Mouse (Mus musculus): Measurements from ENCODE around the gene Rpl13.

Rpl13 gene

GRCm38 (mm10) chr8:123138741-123139140, 36.6 kb downstream of the Rpl13 start:
- in situ Hi-C loops (cut with MboI; ENCODE audit: unreplicated experiment in 2 of 2), result no loop called here

DNA sequence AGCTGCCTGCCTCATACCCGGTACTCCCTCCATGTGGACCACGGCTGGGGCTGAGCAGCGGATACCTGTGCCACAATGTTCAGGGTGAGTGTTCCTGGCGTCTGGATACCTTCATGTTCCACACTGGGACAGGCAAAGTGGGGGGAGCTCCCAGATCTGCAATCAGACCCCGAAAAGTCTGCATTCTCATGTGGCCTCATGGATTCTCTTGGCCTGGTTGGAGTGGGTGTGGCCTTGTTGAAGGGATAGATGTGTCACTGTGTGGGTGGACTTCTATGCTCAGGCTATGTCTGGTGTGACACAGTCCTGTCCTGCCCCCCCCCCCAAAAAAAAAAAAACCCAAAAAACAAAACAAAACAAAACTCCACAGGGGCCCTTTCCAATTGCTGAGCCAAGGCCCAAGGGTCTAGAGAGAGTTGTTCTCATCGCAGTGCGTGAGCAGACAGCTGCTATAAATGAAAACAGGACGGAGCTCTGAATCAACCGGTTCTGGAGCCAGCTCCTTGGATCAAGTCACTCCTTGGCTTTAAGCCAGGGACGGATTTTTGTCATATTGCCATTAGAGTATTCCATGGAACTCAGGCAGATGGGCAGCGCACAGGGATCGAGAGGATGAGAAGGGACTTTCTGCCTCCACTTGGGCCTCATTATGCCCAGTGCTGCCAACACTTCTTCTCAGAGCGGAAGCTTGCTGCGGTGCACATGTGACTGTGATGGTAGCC, 39.8 kb downstream of the Rpl13 start:
- in situ Hi-C loops (cut with MboI; ENCODE audit: unreplicated experiment in 2 of 2), result loop anchor here in 1 of 2 experiments (10.0 kb wide), 1 partner anchor 143 kb away; no protein-coding TSS in a partner anchor

- in situ Hi-C loops (cut with MboI; ENCODE audit: unreplicated experiment in 2 of 2), result loop anchor here (5.0 to 10.0 kb wide), 3 partner anchors 42 to 140 kb away; partner anchors contain the start of gene Dpep1 (in 1 of the 2)
These were observed 43.1 kb downstream of the Rpl13 start for GRCm38 (mm10) chr8:123145279-123145678.

GRCm38 (mm10) chr8:123146390-123146789, 44.2 kb downstream of the Rpl13 start:
- in situ Hi-C loops (cut with MboI; ENCODE audit: unreplicated experiment in 2 of 2), result loop anchor here (5.0 to 10.0 kb wide), 3 partner anchors 41 to 138 kb away; partner anchors contain the start of gene Dpep1 (in 1 of the 2)

DNA sequence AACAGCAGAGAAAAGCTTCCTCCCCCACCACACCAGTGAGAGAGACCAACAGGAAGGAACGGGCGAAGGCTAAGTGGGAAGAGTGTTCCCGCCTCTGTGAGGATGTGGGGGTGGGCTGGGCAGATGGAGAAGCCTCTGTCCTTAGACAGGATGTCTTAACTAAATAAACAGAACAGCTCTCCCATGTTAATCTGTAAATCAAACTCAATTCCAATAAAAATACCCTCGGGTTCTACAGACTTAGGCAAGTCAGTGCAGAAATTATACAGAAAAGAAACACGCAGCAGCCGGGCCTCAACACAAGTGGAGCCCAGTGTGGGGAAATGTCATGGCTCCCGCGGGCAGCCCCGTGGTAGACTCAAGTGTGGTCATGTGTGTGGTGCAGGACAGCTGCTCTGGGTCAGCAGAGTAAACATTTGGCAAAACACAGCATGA, 48.6 kb downstream of the Rpl13 start:
- in situ Hi-C loops (cut with MboI; ENCODE audit: unreplicated experiment in 2 of 2), result no loop called here
